Mouse (Mus musculus): ENCODE results near the gene Gm47955. TPM values are rescaled to one million over a fixed set of nuclear protein-coding genes. Genes with fewer than 3 reads are reported as not detected.
"Not testable (repeated sequence)": the region's sequence is repeated elsewhere in the genome, so short reads cannot be mapped to it uniquely, and the experiment has no call there.

Gene Gm47955
- total RNA-seq (2014; fragmentation: Nextera tagmentation) (not detected in 2 replicates), total RNA-seq (2017) (0.27 TPM in 1 of 2 replicates, not detected in the other), polyA plus RNA-seq (2012) (not detected in 2 replicates)

- H3K36me3 ChIP-seq (replicated peaks): no peaks in the 10 kb centered on the region
- TF ChIP-seq GATA1 (IDR thresholded peaks at IDR 0.05; ENCODE audit: borderline replicate concordance, low read length): no peak
- no peak for TF ChIP-seq POLR2AphosphoS5 (IDR thresholded peaks at IDR 0.05; ENCODE audit: insufficient replicate concordance, low read depth, low read length)
- no peak for TF ChIP-seq GATA2 (IDR thresholded peaks at IDR 0.05; ENCODE audit: borderline replicate concordance, low read depth, low read length)
- no peak for TF ChIP-seq TAL1 (conservative IDR thresholded peaks at IDR 0.05; ENCODE audit: low read depth, low read length)
- TF ChIP-seq CTCF (IDR thresholded peaks at IDR 0.05; ENCODE audit: low read depth, low read length): no peak
- H3K4me1 ChIP-seq (ENCODE audit: insufficient read depth, low read depth, low read length): peaks cover 13% of the 10 kb centered on the region
- no peak within 1 kb of the TSS for H3K4me3 ChIP-seq (ENCODE audit: low read depth, low read length)
- H3K9me3 ChIP-seq (replicated peaks): peaks cover 10% of the 10 kb centered on the region
- peaks cover 3% of the 10 kb centered on the region; the same call in 1 of the 2 replicates for H3K27me3 ChIP-seq (ENCODE audit: insufficient read depth, low read length)
- ATAC-seq (ENCODE audit: extremely low read depth, insufficient number of reproducible peaks, low FRiP score, poor library complexity, severe bottlenecking) (no peak), DNase-seq (ENCODE audit: low spot score) (no peak)
These were observed at the start of gene Gm47955 for GRCm38 (mm10) chr1:82959870-82960385. Gene Gm47955 (plus strand): TSS chr1:82960286.

GRCm38 (mm10) chr1:82913025-82913424 is 47.1 kb upstream of the Gm47955 start, which contains the start of gene A030005L19Rik:
Gene A030005L19Rik (plus strand): TSS chr1:82913325.
- H3K4me3 ChIP-seq (ENCODE audit: low read depth, low read length): no peak within 1 kb of the TSS
- H3K27me3 ChIP-seq (ENCODE audit: insufficient read depth, low read length): no peaks in the 10 kb centered on the region
- H3K9me3 ChIP-seq (replicated peaks): no peaks in the 10 kb centered on the region
- H3K4me1 ChIP-seq (ENCODE audit: insufficient read depth, low read depth, low read length): peaks cover 24% of the 10 kb centered on the region; the same call in 1 of the 2 replicates
- ATAC-seq (ENCODE audit: extremely low read depth, insufficient number of reproducible peaks, low FRiP score, poor library complexity, severe bottlenecking): no peak
- H3K36me3 ChIP-seq (replicated peaks): peaks cover 44% of the 10 kb centered on the region
- DNase-seq (ENCODE audit: low spot score): no peak
- TF ChIP-seq POLR2AphosphoS5 (IDR thresholded peaks at IDR 0.05; ENCODE audit: insufficient replicate concordance, low read depth, low read length): 0 out of 2 replicates have a peak, but pooled peaks have one; percentile 58
- no peak for TF ChIP-seq GATA2 (IDR thresholded peaks at IDR 0.05; ENCODE audit: borderline replicate concordance, low read depth, low read length)

- peaks cover 22% of the 10 kb centered on the region; the same call in 1 of the 2 replicates for H3K4me1 ChIP-seq (ENCODE audit: insufficient read depth, low read depth, low read length)
- ATAC-seq (ENCODE audit: extremely low read depth, insufficient number of reproducible peaks, low FRiP score, poor library complexity, severe bottlenecking); H3K9me3 ChIP-seq (replicated peaks); DNase-seq (ENCODE audit: low spot score); H3K27me3 ChIP-seq (ENCODE audit: insufficient read depth, low read length); H3K4me3 ChIP-seq (ENCODE audit: low read depth, low read length): not testable (repeated sequence)
- H3K36me3 ChIP-seq (replicated peaks): peaks cover 41% of the 10 kb centered on the region
These were observed 46.7 kb upstream of the Gm47955 start for GRCm38 (mm10) chr1:82913434-82913833.

GRCm38 (mm10) chr1:82924650-82925049 is 35.4 kb upstream of the Gm47955 start, which contains the start of gene A030014E15Rik:
Gene A030014E15Rik (plus strand): TSS chr1:82924917.
- Histone ChIP-seq H3K4me3 (ENCODE audit: low read depth, low read length) (no peak within 1 kb of the TSS), H3K27me3 (ENCODE audit: insufficient read depth, low read length) (peaks cover 11% of the 10 kb centered on the region), H3K4me1 (ENCODE audit: insufficient read depth, low read depth, low read length) (peaks cover 4% of the 10 kb centered on the region; the same call in 1 of the 2 replicates), H3K9me3 (replicated peaks) (peaks cover 5% of the 10 kb centered on the region; the same call in 1 of the 2 replicates), H3K36me3 (replicated peaks) (no peaks in the 10 kb centered on the region)
- DNase-seq (ENCODE audit: low spot score): no peak
- no peak for ATAC-seq (ENCODE audit: extremely low read depth, insufficient number of reproducible peaks, low FRiP score, poor library complexity, severe bottlenecking)
- TF ChIP-seq GATA1 (IDR thresholded peaks at IDR 0.05; ENCODE audit: borderline replicate concordance, low read length): no peak

GRCm38 (mm10) chr1:82930558-82930957 is 29.5 kb upstream of the Gm47955 start:
- not testable (repeated sequence) for H3K4me1 ChIP-seq (ENCODE audit: insufficient read depth, low read depth, low read length); ATAC-seq (ENCODE audit: extremely low read depth, insufficient number of reproducible peaks, low FRiP score, poor library complexity, severe bottlenecking); DNase-seq (ENCODE audit: low spot score); H3K36me3 ChIP-seq (replicated peaks); H3K4me3 ChIP-seq (ENCODE audit: low read depth, low read length)
- peaks cover 14% of the 10 kb centered on the region for H3K27me3 ChIP-seq (ENCODE audit: insufficient read depth, low read length)
- H3K9me3 ChIP-seq (replicated peaks): peaks cover 17% of the 10 kb centered on the region

GRCm38 (mm10) chr1:82931326-82931725 is 28.8 kb upstream of the Gm47955 start, which contains the start of gene Gm6217:
Gene Gm6217 (minus strand): TSS chr1:82931399.
- ATAC-seq (ENCODE audit: extremely low read depth, insufficient number of reproducible peaks, low FRiP score, poor library complexity, severe bottlenecking); H3K36me3 ChIP-seq (replicated peaks); DNase-seq (ENCODE audit: low spot score); H3K4me3 ChIP-seq (ENCODE audit: low read depth, low read length); H3K4me1 ChIP-seq (ENCODE audit: insufficient read depth, low read depth, low read length): not testable (repeated sequence)
- Histone ChIP-seq H3K9me3 (replicated peaks) (peaks cover 17% of the 10 kb centered on the region), H3K27me3 (ENCODE audit: insufficient read depth, low read length) (peaks cover 14% of the 10 kb centered on the region)

GRCm38 (mm10) chr1:82938666-82939065 is 21.4 kb upstream of the Gm47955 start:
- Histone ChIP-seq H3K4me3 (ENCODE audit: low read depth, low read length) (no peak overlapping the region), H3K36me3 (replicated peaks) (no peaks in the 10 kb centered on the region), H3K4me1 (ENCODE audit: insufficient read depth, low read depth, low read length) (peaks cover 23% of the 10 kb centered on the region), H3K9me3 (replicated peaks) (peaks cover 21% of the 10 kb centered on the region), H3K27me3 (ENCODE audit: insufficient read depth, low read length) (peaks cover 5% of the 10 kb centered on the region; the same call in 1 of the 2 replicates)
- no peak for ATAC-seq (ENCODE audit: extremely low read depth, insufficient number of reproducible peaks, low FRiP score, poor library complexity, severe bottlenecking)
- no peak for TF ChIP-seq GATA1 (IDR thresholded peaks at IDR 0.05; ENCODE audit: borderline replicate concordance, low read length)
- DNase-seq (ENCODE audit: low spot score): no peak

GRCm38 (mm10) chr1:82942505-82942904 is 17.6 kb upstream of the Gm47955 start:
- DNase-seq (ENCODE audit: low spot score); H3K4me3 ChIP-seq (ENCODE audit: low read depth, low read length); H3K36me3 ChIP-seq (replicated peaks); H3K27me3 ChIP-seq (ENCODE audit: insufficient read depth, low read length); ATAC-seq (ENCODE audit: extremely low read depth, insufficient number of reproducible peaks, low FRiP score, poor library complexity, severe bottlenecking): not testable (repeated sequence)
- Histone ChIP-seq H3K4me1 (ENCODE audit: insufficient read depth, low read depth, low read length) (peaks cover 15% of the 10 kb centered on the region), H3K9me3 (replicated peaks) (peaks cover 14% of the 10 kb centered on the region)

GRCm38 (mm10) chr1:82943295-82943694 is 16.8 kb upstream of the Gm47955 start, which contains the start of gene A030003K21Rik:
Gene A030003K21Rik (minus strand): TSS chr1:82943388.
- H3K4me1 ChIP-seq (ENCODE audit: insufficient read depth, low read depth, low read length): peaks cover 11% of the 10 kb centered on the region
- peaks cover 14% of the 10 kb centered on the region for H3K9me3 ChIP-seq (replicated peaks)
- H3K27me3 ChIP-seq (ENCODE audit: insufficient read depth, low read length); DNase-seq (ENCODE audit: low spot score); H3K36me3 ChIP-seq (replicated peaks); H3K4me3 ChIP-seq (ENCODE audit: low read depth, low read length); ATAC-seq (ENCODE audit: extremely low read depth, insufficient number of reproducible peaks, low FRiP score, poor library complexity, severe bottlenecking): not testable (repeated sequence)

- not testable (repeated sequence) for H3K9me3 ChIP-seq (replicated peaks); H3K27me3 ChIP-seq (ENCODE audit: insufficient read depth, low read length); H3K4me1 ChIP-seq (ENCODE audit: insufficient read depth, low read depth, low read length); ATAC-seq (ENCODE audit: extremely low read depth, insufficient number of reproducible peaks, low FRiP score, poor library complexity, severe bottlenecking); H3K4me3 ChIP-seq (ENCODE audit: low read depth, low read length); H3K36me3 ChIP-seq (replicated peaks); DNase-seq (ENCODE audit: low spot score)
These were observed 14.1 kb upstream of the Gm47955 start for GRCm38 (mm10) chr1:82946029-82946428.
